ENCODE assay signal across 8 mouse cellular contexts in the genomic region with DNA sequence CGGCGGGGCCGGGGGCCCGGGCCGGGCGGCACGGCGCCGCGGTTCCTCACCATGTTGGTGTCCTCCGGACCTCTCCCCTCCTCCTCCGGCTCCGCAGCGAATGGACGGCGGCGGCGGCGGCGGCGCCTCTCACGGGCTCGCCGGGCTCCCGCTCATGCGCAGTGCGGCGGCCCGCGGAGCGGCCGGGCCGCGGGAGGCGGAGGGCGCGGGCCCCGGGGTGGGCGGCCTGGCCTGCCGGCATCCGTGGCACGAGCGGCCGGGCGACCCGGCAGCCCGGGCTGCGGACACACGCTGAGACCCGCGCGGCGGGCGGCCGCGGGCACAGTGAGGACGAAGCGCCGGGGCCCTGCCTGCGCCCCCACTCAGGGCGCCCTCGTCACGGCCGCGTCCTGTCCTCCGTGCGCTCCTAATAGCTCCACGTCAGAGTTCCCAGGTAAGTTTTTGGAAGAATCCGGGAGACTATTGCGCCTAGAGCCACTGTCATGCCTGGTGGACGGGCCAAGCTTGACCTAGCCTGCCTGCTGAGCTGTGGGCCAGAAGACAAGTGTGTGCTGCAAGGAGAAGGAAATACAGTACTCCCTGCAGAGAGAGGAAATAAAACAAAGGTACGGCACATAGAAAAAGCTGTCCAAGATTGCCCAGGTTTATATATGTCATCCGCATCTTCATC. TPM values are rescaled to one million over a fixed set of nuclear protein-coding genes. Genes with fewer than 3 reads are reported as not detected.
DNase-seq lines count a peak whose midpoint lies in the region; ATAC-seq and TF ChIP-seq lines count a peak whose summit lies in the region.

No protein-coding gene starts in this region.

- peaks cover 35% of the 10 kb centered on the region for H3K36me3 ChIP-seq in erythroblast, embryonic 14.5 days (ENCODE audit: control insufficient read depth)
- H3K36me3 ChIP-seq in heart, embryonic 13.5 days = peaks cover 7% of the 10 kb centered on the region; the same call in 1 of the 2 replicates
- no peaks in the 10 kb centered on the region for H3K36me3 ChIP-seq in kidney, postnatal 0 days (ENCODE audit: insufficient read depth, low read length)
- H3K36me3 ChIP-seq in liver, embryonic 13.5 days = peaks cover 8% of the 10 kb centered on the region

- peak overlapping the region; percentile 100 for H3K9ac ChIP-seq in heart, embryonic 13.5 days
- H3K9ac ChIP-seq in kidney, postnatal 0 days (ENCODE audit: low read depth, low read length) = peak overlapping the region; percentile 99
- H3K9ac ChIP-seq in liver, embryonic 13.5 days = peak overlapping the region; percentile 100

- H3K4me2 ChIP-seq in heart, embryonic 13.5 days = peak overlapping the region; percentile 91
- peak overlapping the region; percentile 86 for H3K4me2 ChIP-seq in kidney, postnatal 0 days (ENCODE audit: low read length)
- H3K4me2 ChIP-seq in liver, embryonic 13.5 days = peak overlapping the region; percentile 93

- H3K4me3 ChIP-seq in bone marrow, adult 2 months (replicated peaks; ENCODE audit: control insufficient read depth, low read depth, low read length) = peak overlapping the region; percentile 99
- peak overlapping the region; percentile 93 for H3K4me3 ChIP-seq in erythroblast, embryonic 14.5 days (replicated peaks)
- H3K4me3 ChIP-seq in heart, embryonic 13.5 days = peak overlapping the region; percentile 97
- peak overlapping the region; percentile 90 for H3K4me3 ChIP-seq in kidney, postnatal 0 days (replicated peaks; ENCODE audit: low read depth, low read length)
- H3K4me3 ChIP-seq in liver, embryonic 13.5 days (replicated peaks) = peak overlapping the region; percentile 98

- no peak for TF ChIP-seq CTCF in bone marrow, adult 2 months (IDR thresholded peaks at IDR 0.05; ENCODE audit: control insufficient read depth, insufficient read depth, low read length)
- no peak for TF ChIP-seq CTCF in kidney, postnatal 0 days (IDR thresholded peaks at IDR 0.05; ENCODE audit: low read depth)

- WGBS in bone marrow, adult 2 months = 3% methylated on average over 73 of the region's 73 CpGs
- WGBS in heart, embryonic 13.5 days = under 1% methylated on average over 60 of the region's 73 CpGs
- WGBS in kidney, postnatal 0 days = under 1% methylated on average over 46 of the region's 73 CpGs
- under 1% methylated on average over 63 of the region's 73 CpGs for WGBS in liver, embryonic 13.5 days (ENCODE audit: insufficient replicate concordance)

- ATAC-seq in heart, embryonic 13.5 days (ENCODE audit: extremely low read depth, insufficient number of reproducible peaks, low FRiP score, low TSS enrichment) = peak; percentile 78
- peak; percentile 90 for ATAC-seq in kidney, postnatal 0 days (replicated peaks; ENCODE audit: low FRiP score, low read depth)
- ATAC-seq in liver, embryonic 13.5 days (ENCODE audit: low read depth) = peak; percentile 84

- TF ChIP-seq POLR2A in bone marrow, adult 2 months (IDR thresholded peaks at IDR 0.05; ENCODE audit: borderline replicate concordance, control insufficient read depth, low read depth, low read length) = peak; percentile 56; the same call in 1 of the 2 replicates

- peak overlapping the region; percentile 98 for H3K27ac ChIP-seq in bone marrow, adult 2 months (ENCODE audit: control insufficient read depth, insufficient read depth, low read depth, low read length, poor library complexity)
- H3K27ac ChIP-seq in heart, embryonic 13.5 days (replicated peaks) = peak overlapping the region; percentile 95
- peak overlapping the region; percentile 97 for H3K27ac ChIP-seq in kidney, postnatal 0 days
- peak overlapping the region; percentile 93 for H3K27ac ChIP-seq in liver, embryonic 13.5 days

- H3K4me1 ChIP-seq in bone marrow, adult 2 months (ENCODE audit: control insufficient read depth, insufficient read depth, low read length) = peaks cover 4% of the 10 kb centered on the region; the same call in 1 of the 2 replicates
- H3K4me1 ChIP-seq in erythroblast, embryonic 14.5 days (ENCODE audit: control insufficient read depth) = peaks cover 54% of the 10 kb centered on the region
- peaks cover 37% of the 10 kb centered on the region for H3K4me1 ChIP-seq in heart, embryonic 13.5 days
- peaks cover 4% of the 10 kb centered on the region; the same call in 1 of the 2 replicates for H3K4me1 ChIP-seq in kidney, postnatal 0 days (replicated peaks; ENCODE audit: insufficient read depth, low read length)
- peaks cover 52% of the 10 kb centered on the region for H3K4me1 ChIP-seq in liver, embryonic 13.5 days (replicated peaks)

- DNase-seq in B cell, adult 2 months = peak; percentile 81 to 85
- DNase-seq in kidney, postnatal 0 days (ENCODE audit: low spot score) = peak; percentile 77
- DNase-seq in liver, embryonic 13.5 days = peak; percentile 72
- peak; percentile 81 for DNase-seq in naive thymus-derived CD4-positive, alpha-beta T cell, adult 2 months (ENCODE audit: low read depth)
- peak; percentile 80 to 92 for DNase-seq in spleen, postnatal 4 days (ENCODE audit: low spot score in 2 of 2)

- no peaks in the 10 kb centered on the region for H3K27me3 ChIP-seq in erythroblast, embryonic 14.5 days (ENCODE audit: control insufficient read depth)
- H3K27me3 ChIP-seq in heart, embryonic 13.5 days (replicated peaks) = no peaks in the 10 kb centered on the region
- H3K27me3 ChIP-seq in kidney, postnatal 0 days (ENCODE audit: insufficient read depth, low read length) = no peaks in the 10 kb centered on the region
- H3K27me3 ChIP-seq in liver, embryonic 13.5 days = no peaks in the 10 kb centered on the region

- no peaks in the 10 kb centered on the region for H3K9me3 ChIP-seq in erythroblast, embryonic 14.5 days (ENCODE audit: control insufficient read depth, low read length)
- no peaks in the 10 kb centered on the region for H3K9me3 ChIP-seq in heart, embryonic 13.5 days
- no peaks in the 10 kb centered on the region for H3K9me3 ChIP-seq in kidney, postnatal 0 days (replicated peaks; ENCODE audit: low read length)
- H3K9me3 ChIP-seq in liver, embryonic 13.5 days (replicated peaks) = no peaks in the 10 kb centered on the region

RNA-seq across cellular contexts. Expression of a gene that starts 4.4 kb away (rescaled TPM):
- polyA plus RNA-seq in bone marrow, adult 2 months (2011; ENCODE audit: insufficient read depth, insufficient read length, low replicate concordance, missing spikeins) = 23.3 and 28.0 TPM in 2 replicates
- polyA plus RNA-seq in erythroblast, embryonic 14.5 days (2012) = 0.67 and 0.95 TPM in 2 replicates
- 69.9 and 75.0 TPM in 2 replicates for polyA plus RNA-seq in heart, embryonic 13.5 days (2015; fragmentation: Nextera tagmentation; extraction: Ambion mirVana)
- polyA plus RNA-seq in kidney, postnatal 0 days (2015; fragmentation: Nextera tagmentation; extraction: Ambion mirVana) = 94.9 and 102 TPM in 2 replicates
- 98.7 and 125 TPM in 2 replicates for polyA plus RNA-seq in liver, embryonic 13.5 days (2015; fragmentation: Nextera tagmentation; extraction: Ambion mirVana)

Comparison
In these comparisons a context has a peak if more than half of its experiments do, and no peak if none do; other contexts are left out.
1. Peak in every context shown above with its lines: DNase-seq, ATAC-seq, H3K4me3 ChIP-seq and H3K27ac ChIP-seq.
2. RNA of a gene that starts 4.4 kb away (polyA plus RNA-seq): 98.7 to 125 TPM in liver, embryonic 13.5 days, 94.9 to 102 TPM in kidney, postnatal 0 days, 69.9 to 75.0 TPM in heart, embryonic 13.5 days and 23.3 to 28.0 TPM in bone marrow, adult 2 months; 0.67 to 0.95 TPM in erythroblast, embryonic 14.5 days; every median in the first group is over 10 times any median in the second.